Mouse (Mus musculus) stomach, embryonic 16.5 days (tissue): ENCODE measurements at regions not wholly inside any gene's neighbourhood (a gene's known extent, or its start where the extent isn't known, plus 50 kb on each side); places are given as distances from the start of the nearest gene placed in this dataset.
A peak's percentile ranks its signal among the peaks of the same experiment; 100 is the strongest.

Experiments
- ATAC-seq: fragments of 200-750 bp; cut with Nextera tagmentation; 2 replicates; pipeline ENCODE4 v1.8.0; 2017; ENCODE audit warnings: moderate number of reproducible peaks, moderate TSS enrichment; ENCODE audit not compliant: insufficient read depth, low FRiP score
- H3K27ac ChIP-seq: fragments of 300-500 bp; sonication (generic); 2 replicates; pipeline ENCODE4 v1.5.1; 2014; ENCODE audit warnings: low read length
- H3K27me3 ChIP-seq: fragments of 300-500 bp; sonication (generic); 2 replicates; pipeline ENCODE4 v1.6.1; 2014; ENCODE audit warnings: low read length, control low read depth, mixed read lengths; ENCODE audit not compliant: control insufficient read depth, insufficient read depth
- H3K36me3 ChIP-seq: fragments of 300-500 bp; sonication (generic); 2 replicates; pipeline ENCODE4 v1.6.1; 2014; ENCODE audit warnings: low read length; ENCODE audit not compliant: control insufficient read depth, insufficient read depth
- H3K4me1 ChIP-seq: fragments of 300-500 bp; sonication (generic); 2 replicates; pipeline ENCODE4 v1.6.1; 2014; ENCODE audit warnings: low read length, control low read depth, mixed read lengths; ENCODE audit not compliant: control insufficient read depth, insufficient read depth
- H3K4me2 ChIP-seq: fragments of 300-500 bp; sonication (generic); 2 replicates; pipeline ENCODE4 v1.6.1; 2014; ENCODE audit warnings: low read depth, low read length, mixed read lengths
- H3K4me3 ChIP-seq: fragments of 300-500 bp; sonication (generic); replicated peaks from 2 replicates; pipeline ENCODE4 v1.5.1; 2014; ENCODE audit warnings: mild to moderate bottlenecking, low read length
- H3K9ac ChIP-seq: fragments of 300-500 bp; sonication (generic); 2 replicates; pipeline ENCODE4 v1.6.1; 2014; ENCODE audit warnings: low read length
- H3K9me3 ChIP-seq: fragments of 300-500 bp; sonication (generic); replicated peaks from 2 replicates; pipeline ENCODE4 v1.6.1; 2016; ENCODE audit warnings: low read length, control low read depth; ENCODE audit not compliant: control insufficient read depth
- WGBS: fragments of 180-500 bp; shearing (Covaris S2); extraction: QIAGEN DNeasy Blood & Tissue Kit; methylation state at CpG from one replicate; pipeline ENCODE4 v1.1.7; 2014; 5-methylcytosine and 5-hydroxymethylcytosine counted together

GRCm38 (mm10) chr3:62882310-62883073 lies 277.6 kb upstream of the Gpr149 start:
- Histone ChIP-seq H3K4me1 (no peaks in the 10 kb centered on the region), H3K4me3 (no peak overlapping the region), H3K9ac (no peak overlapping the region), H3K27me3 (no peaks in the 10 kb centered on the region), H3K9me3 (no peaks in the 10 kb centered on the region), H3K4me2 (no peak overlapping the region), H3K36me3 (no peaks in the 10 kb centered on the region), H3K27ac (no peak overlapping the region)
- no peak for ATAC-seq
- WGBS: 68% methylated on average over 3 of the region's 3 CpGs

GRCm38 (mm10) chr3:62860731-62861130 lies 255.8 kb upstream of the Gpr149 start:
- Histone ChIP-seq H3K4me3 (no peak overlapping the region), H3K9ac (no peak overlapping the region), H3K4me2 (no peak overlapping the region), H3K27me3 (no peaks in the 10 kb centered on the region), H3K4me1 (no peaks in the 10 kb centered on the region), H3K27ac (no peak overlapping the region), H3K9me3 (no peaks in the 10 kb centered on the region), H3K36me3 (no peaks in the 10 kb centered on the region)
- WGBS: 19% methylated on average over 3 of the region's 3 CpGs
- no peak for ATAC-seq

GRCm38 (mm10) chr3:62835695-62836476 lies 230.9 kb upstream of the Gpr149 start:
- Histone ChIP-seq H3K36me3 (no peaks in the 10 kb centered on the region), H3K9ac (no peak overlapping the region), H3K27me3 (no peaks in the 10 kb centered on the region), H3K4me3 (no peak overlapping the region), H3K9me3 (no peaks in the 10 kb centered on the region), H3K4me1 (no peaks in the 10 kb centered on the region), H3K4me2 (no peak overlapping the region), H3K27ac (no peak overlapping the region)
- no peak for ATAC-seq
- 32% methylated on average over 10 of the region's 10 CpGs for WGBS

- Histone ChIP-seq H3K27me3 (no peaks in the 10 kb centered on the region), H3K9me3 (no peaks in the 10 kb centered on the region), H3K4me2 (no peak overlapping the region), H3K4me1 (no peaks in the 10 kb centered on the region), H3K9ac (no peak overlapping the region), H3K4me3 (no peak overlapping the region), H3K27ac (no peak overlapping the region), H3K36me3 (no peaks in the 10 kb centered on the region)
- 81% methylated on average over 3 of the region's 3 CpGs for WGBS
- ATAC-seq: no peak
These were observed 219.0 kb upstream of the Gpr149 start for GRCm38 (mm10) chr3:62823892-62824291.

GRCm38 (mm10) chr3:62801044-62801443 lies 196.1 kb upstream of the Gpr149 start:
- WGBS: 35% methylated on average over 2 of the region's 2 CpGs

GRCm38 (mm10) chr3:62786233-62786632 lies 181.3 kb upstream of the Gpr149 start:
- Histone ChIP-seq H3K4me2 (no peak overlapping the region), H3K9me3 (no peaks in the 10 kb centered on the region), H3K4me3 (no peak overlapping the region), H3K27me3 (no peaks in the 10 kb centered on the region), H3K27ac (no peak overlapping the region), H3K4me1 (no peaks in the 10 kb centered on the region), H3K36me3 (no peaks in the 10 kb centered on the region), H3K9ac (no peak overlapping the region)
- WGBS: 33% methylated on average over 2 of the region's 2 CpGs
- ATAC-seq: no peak

More at GRCm38 (mm10) chr3:62801044-62801443, 196.1 kb upstream of the Gpr149 start:
- ATAC-seq: peak; percentile 82; the same call in 1 of the 2 replicates
- Histone ChIP-seq H3K4me2 (no peak overlapping the region), H3K4me1 (no peaks in the 10 kb centered on the region), H3K27me3 (no peaks in the 10 kb centered on the region), H3K36me3 (no peaks in the 10 kb centered on the region), H3K4me3 (no peak overlapping the region), H3K9ac (no peak overlapping the region), H3K27ac (no peak overlapping the region), H3K9me3 (no peaks in the 10 kb centered on the region)
